Mouse (Mus musculus) midbrain, embryonic 11.5 days (tissue): ENCODE results near the gene Scmh1. TPM values are rescaled to one million over a fixed set of nuclear protein-coding genes. Genes with fewer than 3 reads are reported as not detected.

Experiments used
- polyA plus RNA-seq: library from polyadenylated mRNA; unstranded; fragments of >200 nt; fragmentation: Nextera tagmentation; extraction: Ambion mirVana; gene quantifications from 2 replicates; pipeline ENCODE4 v1.2.1, GENCODE M21; 2014

Scmh1 gene
- polyA plus RNA-seq, 1 experiment from 2014 or later: 44.8 TPM

Other genes starting within 250 kb of the Scmh1 start
- gene Edn2, start 244.1 kb upstream of the Scmh1 start, polyA plus RNA-seq: not detected in 2 replicates
- 0.11 and 0.25 TPM in 2 replicates for gene Foxo6, start 117.9 kb upstream of the Scmh1 start, polyA plus RNA-seq
- not detected in 2 replicates for gene Slfnl1, start 127.0 kb downstream of the Scmh1 start, polyA plus RNA-seq
- 132 and 134 TPM in 2 replicates for gene Ctps, start 165.0 kb downstream of the Scmh1 start, polyA plus RNA-seq
- gene Gm8439, start 183.5 kb downstream of the Scmh1 start, polyA plus RNA-seq: not detected in 2 replicates